Mouse (Mus musculus) lung, postnatal 4 days (tissue): ENCODE measurements around the gene Brdt.

Experiments
- DNase-seq, 2 experiments: peaks; one replicate each; pipeline ENCODE4 v3.0.0; 2021

The Brdt gene

DNA sequence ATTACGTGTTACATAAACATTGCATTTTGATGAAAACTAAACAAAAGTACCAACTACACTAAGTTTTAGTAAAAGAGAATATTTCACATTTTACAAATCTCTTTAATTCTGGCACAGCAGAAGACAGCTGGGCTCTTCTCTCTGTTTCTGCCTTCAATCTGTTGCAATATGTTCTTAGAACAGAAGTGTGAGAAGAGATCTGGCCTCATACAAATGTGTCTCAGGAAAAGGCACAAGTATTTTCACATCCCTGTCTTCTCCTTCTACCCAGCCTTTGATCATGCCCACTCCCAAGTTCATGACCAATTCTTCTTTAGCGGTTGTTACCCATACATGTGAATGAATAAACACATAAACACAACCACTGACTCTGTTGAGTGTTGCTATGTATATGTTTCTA, 84.1 kb downstream of the Brdt start:
- no peak for DNase-seq

DNA sequence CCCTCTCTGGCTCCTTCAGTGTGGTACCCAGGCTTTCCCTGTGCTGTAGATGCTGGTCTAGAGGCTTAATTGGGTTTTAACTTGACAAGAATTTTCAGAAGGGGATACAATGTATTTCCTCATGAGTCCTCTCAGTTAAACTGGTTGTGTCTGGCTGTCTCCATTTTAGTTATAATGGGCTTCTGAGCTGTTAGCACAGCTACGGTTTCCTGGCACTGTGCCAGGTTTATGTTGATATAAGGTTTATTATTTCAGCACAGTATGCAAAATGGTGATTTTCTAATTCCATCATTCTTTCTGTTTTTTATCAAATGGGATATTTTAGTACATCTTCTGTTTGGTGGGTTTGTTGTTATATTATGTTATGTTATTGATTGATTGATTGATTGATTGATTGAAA, 90.7 kb downstream of the Brdt start:
- no peak for DNase-seq

DNA sequence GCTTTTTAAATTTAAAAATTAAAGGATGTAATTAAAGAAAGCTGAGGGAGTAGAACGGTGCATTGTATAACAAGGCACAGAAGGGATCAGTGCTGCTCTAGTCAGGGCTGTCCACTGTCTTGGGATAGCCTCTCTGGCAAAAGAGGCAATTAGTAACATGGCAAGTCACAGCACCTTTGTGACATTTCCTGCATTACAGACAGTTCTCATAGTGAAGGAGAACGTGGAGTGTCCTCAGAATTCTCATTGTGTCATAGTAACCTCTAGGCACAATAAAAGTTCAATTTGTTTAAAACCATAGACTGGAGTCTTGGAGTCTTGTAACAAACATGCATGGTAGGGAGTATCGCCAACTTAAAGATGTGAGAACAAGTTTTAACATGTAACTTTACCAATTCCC, 100.3 kb downstream of the Brdt start, which contains the start of gene Lpcat2b:
TSS of gene Lpcat2b (plus strand) at position 301 of the 400 bp plus-strand sequence.
- DNase-seq = no peak

DNA sequence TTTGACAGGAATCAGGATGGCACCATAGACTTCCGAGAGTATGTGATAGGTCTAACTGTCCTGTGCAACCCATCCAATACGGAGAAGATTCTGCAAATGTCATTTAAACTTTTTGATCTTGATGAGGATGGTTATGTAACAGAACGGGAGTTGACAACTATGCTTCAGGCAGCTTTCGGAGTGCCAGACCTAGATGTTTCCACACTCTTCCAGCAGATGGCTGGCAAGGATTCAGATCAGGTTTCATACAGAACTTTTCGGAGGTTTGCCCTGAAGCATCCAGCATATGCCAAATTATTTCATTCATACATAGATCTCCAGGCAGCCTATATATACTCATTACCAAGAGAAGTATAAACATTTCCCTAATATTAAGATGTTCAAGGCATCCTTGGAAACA, 103.0 kb downstream of the Brdt start:
- no peak for DNase-seq

DNA sequence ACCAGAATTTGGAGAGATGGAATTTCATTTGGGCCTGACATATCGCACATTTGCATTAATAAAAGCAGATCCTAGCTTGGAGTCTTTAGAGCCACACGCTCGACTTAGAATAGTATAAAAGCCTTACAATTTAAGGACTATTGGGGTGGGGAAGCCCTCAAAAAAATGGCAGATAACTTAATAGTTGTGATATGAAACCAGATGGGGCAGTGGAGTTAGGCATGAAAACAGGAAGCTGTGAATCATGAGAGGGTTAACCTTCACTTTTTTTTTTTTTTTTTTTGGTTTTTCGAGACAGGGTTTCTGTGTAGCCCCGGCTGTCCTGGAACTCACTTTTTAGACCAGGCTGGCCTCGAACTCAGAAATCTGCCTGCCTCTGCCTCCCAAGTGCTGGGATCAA, 105.2 kb downstream of the Brdt start:
- no peak for DNase-seq
